ENCODE assay signal across 8 mouse cellular contexts in genomic region chr1:171045079-171045465, GRCm38 (mm10). TPM values are rescaled to one million over a fixed set of nuclear protein-coding genes. Genes with fewer than 3 reads are reported as not detected.
DNase-seq lines count a peak whose midpoint lies in the region; ATAC-seq lines count a peak whose summit lies in the region.

No protein-coding gene starts in this region.

- WGBS in kidney, embryonic 14.5 days: 5% methylated on average over 14 of the region's 14 CpGs
- 4% methylated on average over 14 of the region's 14 CpGs for WGBS in hindbrain, embryonic 12.5 days
- WGBS in midbrain, embryonic 12.5 days: 8% methylated on average over 14 of the region's 14 CpGs

- H3K4me3 ChIP-seq in kidney, embryonic 14.5 days (ENCODE audit: low read length): peak overlapping the region; percentile 58
- H3K4me3 ChIP-seq in hindbrain, embryonic 12.5 days: peak overlapping the region; percentile 65
- H3K4me3 ChIP-seq in midbrain, embryonic 12.5 days: peak overlapping the region; percentile 64

- no peak overlapping the region for H3K27ac ChIP-seq in kidney, embryonic 14.5 days (ENCODE audit: low read depth, low read length)
- H3K27ac ChIP-seq in hindbrain, embryonic 12.5 days: no peak overlapping the region
- H3K27ac ChIP-seq in midbrain, embryonic 12.5 days (replicated peaks): no peak overlapping the region

- H3K9ac ChIP-seq in kidney, embryonic 14.5 days (ENCODE audit: low read depth, low read length): peak overlapping the region; percentile 35; the same call in 1 of the 2 replicates
- H3K9ac ChIP-seq in hindbrain, embryonic 12.5 days: no peak overlapping the region
- peak overlapping the region; percentile 41; the same call in 1 of the 2 replicates for H3K9ac ChIP-seq in midbrain, embryonic 12.5 days (replicated peaks)

- no peaks in the 10 kb centered on the region for H3K27me3 ChIP-seq in kidney, embryonic 14.5 days (ENCODE audit: control insufficient read depth, insufficient read depth, low read length)
- H3K27me3 ChIP-seq in hindbrain, embryonic 12.5 days: peaks cover 4% of the 10 kb centered on the region
- H3K27me3 ChIP-seq in midbrain, embryonic 12.5 days: peaks cover 5% of the 10 kb centered on the region; the same call in 1 of the 2 replicates

- no peak for ATAC-seq in kidney, embryonic 14.5 days (ENCODE audit: low FRiP score, low TSS enrichment)
- ATAC-seq in hindbrain, embryonic 12.5 days (ENCODE audit: low FRiP score): peak; percentile 3; the same call in 1 of the 2 replicates
- peak; percentile 42; the same call in 1 of the 2 replicates for ATAC-seq in midbrain, embryonic 12.5 days (ENCODE audit: low FRiP score, low read depth)

- no peaks in the 10 kb centered on the region for H3K4me1 ChIP-seq in kidney, embryonic 14.5 days (ENCODE audit: control insufficient read depth, insufficient read depth, low read length)
- H3K4me1 ChIP-seq in hindbrain, embryonic 12.5 days: no peaks in the 10 kb centered on the region
- H3K4me1 ChIP-seq in midbrain, embryonic 12.5 days: no peaks in the 10 kb centered on the region

- no peak for DNase-seq in kidney, postnatal 36 days
- peak; percentile 46 for DNase-seq in c-Kit-positive CD71-positive TER-119-positive erythroid progenitor cells, embryonic 14.5 days (ENCODE audit: low spot score)
- no peak for DNase-seq in left cerebral cortex, postnatal 4 days
- no peak for DNase-seq in gastrocnemius, postnatal 4 days (ENCODE audit: low spot score in 2 of 2)
- DNase-seq in spleen, adult 12 weeks (ENCODE audit: low spot score): no peak

- H3K4me2 ChIP-seq in kidney, embryonic 14.5 days (replicated peaks; ENCODE audit: low read depth, low read length): peak overlapping the region; percentile 50
- peak overlapping the region; percentile 53 for H3K4me2 ChIP-seq in hindbrain, embryonic 12.5 days (replicated peaks)
- H3K4me2 ChIP-seq in midbrain, embryonic 12.5 days (replicated peaks): peak overlapping the region; percentile 51

- H3K9me3 ChIP-seq in kidney, embryonic 14.5 days (ENCODE audit: control insufficient read depth, low read length): no peaks in the 10 kb centered on the region
- no peaks in the 10 kb centered on the region for H3K9me3 ChIP-seq in hindbrain, embryonic 12.5 days (replicated peaks)
- no peaks in the 10 kb centered on the region for H3K9me3 ChIP-seq in midbrain, embryonic 12.5 days

- intact Hi-C loops in left cerebral cortex, postnatal 4 days (cut with DNase I): no loop called here

- H3K36me3 ChIP-seq in kidney, embryonic 14.5 days (ENCODE audit: control insufficient read depth, insufficient read depth, low read length): no peaks in the 10 kb centered on the region
- H3K36me3 ChIP-seq in hindbrain, embryonic 12.5 days: no peaks in the 10 kb centered on the region
- no peaks in the 10 kb centered on the region for H3K36me3 ChIP-seq in midbrain, embryonic 12.5 days

RNA-seq across cellular contexts. Expression of gene Fcgr3, which starts 19.7 kb away (rescaled TPM):
- 7.0 and 7.9 TPM in 2 replicates for polyA plus RNA-seq in kidney, embryonic 14.5 days (2014; fragmentation: Nextera tagmentation; extraction: Ambion mirVana)
- 7.2 and 9.1 TPM in 2 replicates for polyA plus RNA-seq in hindbrain, embryonic 12.5 days (2016; fragmentation: Nextera tagmentation; extraction: Ambion mirVana)
- 5.8 and 9.8 TPM in 2 replicates for polyA plus RNA-seq in midbrain, embryonic 12.5 days (2016; fragmentation: Nextera tagmentation; extraction: Ambion mirVana)
- 1 to 10 TPM; 6.7 to 7.0 TPM for total RNA-seq in left cerebral cortex, postnatal 4 days (2021)
- total RNA-seq in gastrocnemius, postnatal 4 days (2021): 10 to 100 TPM; 15.7 to 16.8 TPM

RNA-seq across cellular contexts. Expression of gene Fcgr4, which starts 26.4 kb away (rescaled TPM):
- 0.97 and 1.0 TPM in 2 replicates for polyA plus RNA-seq in kidney, embryonic 14.5 days (2014; fragmentation: Nextera tagmentation; extraction: Ambion mirVana)
- polyA plus RNA-seq in hindbrain, embryonic 12.5 days (2016; fragmentation: Nextera tagmentation; extraction: Ambion mirVana): 0.25 and 0.45 TPM in 2 replicates
- polyA plus RNA-seq in midbrain, embryonic 12.5 days (2016; fragmentation: Nextera tagmentation; extraction: Ambion mirVana): 0.19 TPM in 1 of 2 replicates, not detected in the other
- not detected for total RNA-seq in left cerebral cortex, postnatal 4 days (2021)
- total RNA-seq in gastrocnemius, postnatal 4 days (2021): under 1 TPM; 0.37 to 0.62 TPM
